Mouse (Mus musculus): Measurements from ENCODE around the gene Tjp1.
A peak's percentile ranks its signal among the peaks of the same experiment; 100 is the strongest.

Tjp1 gene

DNA sequence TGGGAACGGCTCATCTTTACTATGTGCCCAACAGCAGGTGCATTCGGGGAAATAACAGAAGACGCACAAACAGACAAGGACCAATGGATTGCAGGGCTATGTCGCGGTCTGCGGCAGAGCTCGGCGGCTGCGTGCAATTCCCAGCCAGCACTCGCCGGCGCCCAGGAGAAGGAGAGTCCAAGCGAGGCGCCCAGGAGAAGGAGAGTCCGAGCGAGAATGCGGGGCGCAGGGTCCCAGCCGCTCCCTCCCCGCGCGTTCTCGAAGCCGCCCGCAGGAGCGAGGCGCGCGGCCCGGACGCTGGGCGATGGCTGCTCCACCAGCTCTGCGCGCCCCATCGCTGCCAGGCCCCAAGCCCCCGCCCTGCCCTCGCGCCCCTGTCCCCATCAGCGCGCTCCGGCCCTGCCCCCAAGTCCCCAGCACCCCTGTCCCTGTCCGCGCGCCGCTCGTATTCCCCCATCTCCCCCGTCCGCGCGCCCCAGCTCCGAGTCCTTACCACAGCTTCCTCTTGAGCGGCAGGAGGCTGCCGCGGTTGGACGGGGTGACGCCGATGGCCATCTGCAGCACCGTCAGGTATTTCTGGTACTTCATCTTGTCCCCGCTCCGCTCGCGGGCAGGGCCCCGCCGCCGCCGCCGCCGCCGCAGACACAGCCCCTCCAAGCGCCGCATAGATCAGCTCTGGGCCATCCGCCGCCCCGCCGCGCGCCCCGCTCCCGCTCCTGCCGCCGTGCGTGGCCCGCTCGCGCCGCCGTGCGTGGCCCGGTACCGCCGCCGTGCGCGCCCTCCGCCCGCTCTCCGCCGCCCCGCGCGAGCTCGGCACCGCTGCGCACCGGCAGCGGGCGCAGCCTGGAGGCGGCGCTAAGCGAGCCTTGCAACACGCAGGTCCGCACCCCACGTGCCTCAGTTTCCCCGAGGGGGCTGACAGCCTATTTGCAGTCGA, at the start of gene Tjp1:
Tjp1 (minus strand) TSS at position 711 of the 937 bp plus-strand sequence.
- DNase-seq: peak; percentile 71 to 77

DNA sequence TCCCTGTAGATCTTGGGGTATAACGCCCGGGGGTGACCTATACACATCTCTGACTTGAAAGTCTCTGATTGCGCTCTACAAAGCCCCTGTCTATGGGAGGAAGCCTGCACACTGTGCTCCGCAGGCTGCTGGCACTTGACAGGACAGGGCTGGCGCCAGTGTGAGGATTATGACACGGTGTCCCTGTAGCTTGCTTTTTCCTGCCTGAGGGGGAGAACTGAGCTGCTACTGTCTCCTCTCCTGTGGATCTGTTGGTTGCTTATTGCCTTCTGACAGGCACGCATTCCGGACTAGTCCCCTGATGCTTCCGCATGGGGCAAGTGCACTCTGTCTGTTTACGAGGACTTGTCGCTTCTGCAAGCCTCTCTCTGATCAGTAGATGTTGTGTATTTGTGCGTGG, 49.5 kb upstream of the Tjp1 start:
- peak; percentile 82 to 90 for DNase-seq

DNA sequence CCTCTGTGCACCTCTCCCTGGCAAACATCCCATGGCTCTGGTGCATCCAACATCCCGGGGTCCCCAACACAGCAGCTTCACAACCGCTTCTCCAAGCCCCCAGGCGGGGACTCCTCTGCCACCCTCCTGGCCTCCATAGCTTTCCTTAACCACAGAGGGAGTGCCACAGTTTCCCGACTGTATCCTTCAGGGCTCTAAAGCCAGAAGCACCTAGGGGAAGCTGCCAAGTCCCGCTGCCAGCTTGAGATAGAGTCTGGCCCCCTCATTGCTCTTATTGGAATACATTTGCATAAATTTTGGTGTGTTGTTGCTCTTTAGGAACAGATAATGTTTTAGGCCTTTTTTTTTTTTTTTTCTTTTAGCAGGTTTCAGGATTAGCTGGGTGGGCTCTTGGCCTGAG, 45.1 kb upstream of the Tjp1 start:
- peak; percentile 58 to 61 for DNase-seq

DNA sequence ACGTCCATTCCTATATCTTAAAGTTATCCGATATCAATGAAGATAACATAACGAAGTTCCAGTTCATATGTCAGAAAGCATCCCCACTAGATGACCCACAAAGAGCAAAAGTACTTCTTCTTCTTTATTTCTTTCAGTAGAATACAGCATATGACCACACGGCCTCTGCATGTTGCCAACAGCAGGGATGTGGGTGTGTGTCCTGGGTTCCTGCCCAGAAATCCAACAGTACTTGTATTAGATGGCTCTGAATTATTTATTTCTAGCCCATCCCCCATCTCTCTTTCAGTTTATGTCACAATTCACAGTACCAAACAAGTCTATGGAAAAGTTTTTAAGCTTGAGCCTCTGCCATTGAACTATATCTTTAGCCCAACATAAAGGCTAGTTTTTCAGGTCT, 43.1 kb upstream of the Tjp1 start:
- DNase-seq: peak in 1 of 2 experiments; percentile 22

DNA sequence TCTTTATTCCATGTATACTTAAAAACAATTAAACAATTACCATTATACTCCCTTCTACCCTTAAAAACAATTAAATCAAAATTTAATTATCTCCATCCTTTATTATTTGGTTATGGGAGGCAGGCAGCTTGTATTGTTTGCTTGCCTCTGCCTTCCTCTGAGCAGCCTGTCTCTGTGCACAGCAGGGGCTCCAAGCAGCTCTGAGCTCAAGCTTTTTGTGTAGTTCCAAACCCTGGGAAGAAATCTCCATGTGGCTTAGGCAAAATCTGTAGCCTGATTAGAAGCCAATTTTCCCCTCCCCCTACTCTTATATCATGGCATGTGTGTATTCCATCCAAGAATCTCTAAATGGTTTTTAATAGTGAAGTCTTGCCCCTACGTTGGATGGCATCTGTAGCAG, 28.4 kb upstream of the Tjp1 start:
- DNase-seq: peak; percentile 67 to 75

DNA sequence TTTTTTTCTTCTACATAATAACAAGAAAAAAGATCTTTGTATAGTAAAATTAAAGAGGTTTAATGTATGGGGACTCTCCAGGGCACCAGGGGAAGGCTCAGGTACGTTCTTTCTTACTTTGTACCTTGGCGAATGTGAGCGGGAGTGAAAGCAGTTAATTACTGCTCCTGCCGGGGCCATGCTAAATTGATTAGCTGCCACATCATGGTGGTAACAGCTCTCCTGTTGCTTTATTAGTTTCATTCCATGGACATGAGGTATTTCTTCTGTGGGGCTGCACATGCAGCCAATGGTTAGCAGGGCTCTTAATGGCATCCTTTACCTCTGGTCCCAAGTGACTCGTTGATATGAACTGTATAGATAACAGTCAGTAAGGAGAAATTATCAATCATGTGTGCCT, 18.2 kb upstream of the Tjp1 start:
- DNase-seq: no peak

DNA sequence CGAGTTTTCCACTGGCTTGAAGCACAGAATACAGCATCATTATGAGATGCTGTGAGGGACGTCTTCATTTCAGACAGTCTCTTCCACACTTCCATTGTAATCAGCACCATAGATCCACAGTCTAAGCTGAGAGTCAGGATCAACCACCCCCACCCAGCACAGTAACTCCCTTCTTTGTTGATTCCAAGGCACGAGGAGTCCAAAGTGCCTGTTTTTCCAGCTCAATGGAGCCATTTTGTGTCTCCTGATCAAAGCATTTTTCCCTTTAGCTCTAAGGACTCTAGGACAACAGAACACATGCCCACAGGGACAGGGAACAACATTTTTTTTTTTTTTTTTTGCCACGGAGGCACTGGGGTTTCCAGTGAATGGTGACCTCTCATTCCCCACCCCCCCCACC, 5.1 kb upstream of the Tjp1 start:
- DNase-seq: no peak

DNA sequence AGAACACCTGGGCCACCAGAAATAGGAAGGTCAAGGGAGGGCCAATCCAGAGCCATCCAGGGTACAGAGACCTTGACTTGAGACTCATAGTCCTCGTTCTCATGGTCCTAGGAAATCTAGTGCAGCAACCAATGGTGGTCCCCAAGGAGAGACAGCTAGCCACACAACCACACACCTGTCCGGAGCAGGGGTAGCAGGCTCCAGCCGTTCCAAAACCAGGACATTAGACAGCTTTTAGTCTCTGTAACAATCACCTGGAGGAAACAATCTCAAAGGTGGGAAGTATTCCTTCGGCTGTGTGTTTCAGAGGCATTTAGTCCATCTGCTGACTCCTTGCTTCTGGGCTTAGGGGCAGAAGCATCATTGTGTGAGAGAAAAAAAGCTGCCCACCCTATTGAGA, 4.5 kb downstream of the Tjp1 start:
- DNase-seq: no peak

DNA sequence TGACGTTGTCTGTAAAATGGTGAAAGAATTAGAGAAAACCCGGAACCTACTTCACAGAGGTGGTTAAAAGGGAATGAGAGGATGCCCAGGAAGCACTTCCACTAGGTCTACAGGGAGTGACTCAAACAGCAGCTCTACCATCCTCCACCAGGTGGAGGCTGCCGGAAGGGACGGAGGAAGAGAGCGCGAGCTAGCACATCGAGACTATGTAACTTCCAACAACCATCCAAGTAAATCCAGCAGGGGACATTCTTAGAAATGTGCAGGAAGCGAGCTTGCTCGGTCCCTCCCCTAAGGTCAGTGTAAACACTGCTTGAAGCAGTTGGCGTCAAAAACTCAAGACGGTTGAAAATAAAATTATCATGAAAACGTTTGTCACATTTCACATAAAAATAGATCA, 5.1 kb downstream of the Tjp1 start:
- no peak for DNase-seq

DNA sequence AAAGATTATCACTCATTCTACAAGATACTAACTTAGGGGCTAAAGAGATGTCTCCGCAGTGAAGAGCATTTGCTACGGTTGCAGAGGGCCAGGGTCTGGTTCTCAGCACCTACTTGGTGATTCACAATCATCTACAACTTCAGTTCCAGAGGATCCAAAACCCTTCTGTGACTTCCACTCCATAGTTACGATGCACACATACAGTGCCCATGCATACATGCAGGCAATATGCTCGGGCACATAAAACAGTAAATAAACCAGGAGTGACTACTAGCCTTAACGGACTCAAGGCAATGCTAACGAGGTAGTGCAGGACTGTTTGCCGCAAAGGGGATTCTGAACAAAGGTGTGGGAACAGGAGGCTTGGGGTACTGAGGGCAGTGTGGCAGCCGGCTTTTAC, 7.0 kb downstream of the Tjp1 start:
- no peak for DNase-seq

DNA sequence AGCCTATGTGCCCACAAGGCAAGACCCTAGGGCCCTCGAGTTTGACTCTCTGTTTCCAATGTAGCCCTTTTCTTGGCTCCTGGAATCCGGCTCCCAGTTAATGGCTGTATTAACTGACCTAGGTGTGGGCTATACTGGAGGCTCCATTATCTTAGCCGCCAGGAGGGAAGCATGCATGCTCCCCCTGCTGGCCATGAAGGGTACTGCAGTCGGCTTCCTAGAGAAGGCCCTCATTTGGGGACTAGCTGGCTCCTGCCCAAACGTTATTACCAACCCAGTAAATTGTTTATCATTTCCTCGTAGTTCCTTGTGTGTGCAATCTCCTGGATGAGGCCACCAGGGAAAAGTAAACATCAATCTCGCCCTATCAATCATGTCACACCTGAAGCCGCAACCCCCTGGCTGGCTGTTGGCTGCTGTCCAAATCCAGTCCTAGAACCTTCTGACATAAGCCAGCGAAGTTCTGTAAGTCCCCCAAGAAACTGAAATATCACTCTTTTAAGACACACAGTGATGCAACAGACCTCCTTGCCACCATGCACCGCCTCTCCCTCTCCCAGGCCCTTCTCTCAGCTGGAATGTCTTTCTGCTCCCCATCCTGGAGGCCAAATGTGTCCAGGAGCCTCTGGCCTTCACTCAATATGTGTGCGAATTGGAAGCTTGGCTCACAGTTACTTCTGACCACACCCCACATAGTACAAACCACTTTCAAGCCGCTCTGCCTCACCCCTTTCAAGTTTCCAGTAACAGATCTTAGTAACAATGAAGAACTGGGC, 7.6 kb downstream of the Tjp1 start:
- DNase-seq: peak; percentile 83 to 89

DNA sequence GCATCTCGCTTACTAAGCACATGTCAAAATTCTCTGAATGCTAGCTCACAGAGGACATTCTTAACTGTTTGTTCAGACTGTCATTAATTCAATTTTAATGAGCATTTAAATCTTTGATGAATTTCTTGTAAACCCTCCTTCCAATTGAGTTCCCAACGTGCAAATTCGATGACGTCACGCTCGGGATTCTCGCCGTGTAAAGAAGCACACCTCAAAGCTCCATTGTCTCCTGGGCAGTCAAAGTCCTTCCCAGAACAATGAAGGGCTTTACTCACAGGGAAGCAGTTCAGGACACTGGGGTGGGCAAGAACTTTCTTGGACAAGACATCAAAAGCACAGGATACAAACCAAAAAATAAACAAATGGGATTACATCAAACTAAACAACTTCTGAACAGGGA, 10.7 kb downstream of the Tjp1 start:
- DNase-seq: no peak

DNA sequence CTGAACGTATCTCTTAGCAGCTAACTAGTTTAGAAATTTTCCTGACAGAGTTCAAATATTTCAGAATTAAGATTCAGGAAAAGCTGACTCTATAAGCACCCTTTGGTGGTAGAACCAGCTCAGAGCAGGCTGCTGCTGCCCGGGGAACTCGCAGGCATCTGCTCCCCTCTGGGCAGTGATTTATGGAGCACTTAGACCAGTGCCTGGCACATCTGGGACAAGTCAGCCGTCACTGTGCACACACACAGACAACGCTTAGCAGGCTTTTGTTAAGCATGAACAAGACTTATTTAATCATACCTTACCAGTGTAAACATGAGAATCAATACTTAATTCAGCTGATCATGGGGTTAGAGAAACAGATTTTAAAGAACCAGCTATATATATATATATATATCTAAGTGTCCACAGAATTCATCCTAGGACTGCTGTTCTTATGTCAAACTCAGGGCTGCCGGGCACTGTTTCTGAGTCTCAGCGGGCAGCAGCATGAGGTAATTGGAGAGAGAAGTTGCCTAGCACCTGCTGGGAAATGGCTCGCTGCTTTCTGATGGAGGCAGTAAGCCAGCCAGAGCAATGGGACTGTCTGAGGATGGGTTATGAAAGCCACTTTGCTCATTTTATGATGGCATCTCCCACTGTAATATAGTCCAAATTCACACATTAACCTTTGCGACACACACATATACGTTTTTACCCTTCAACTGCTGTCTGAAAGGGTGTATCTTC, 14.0 kb downstream of the Tjp1 start:
- peak; percentile 48 to 61 for DNase-seq

DNA sequence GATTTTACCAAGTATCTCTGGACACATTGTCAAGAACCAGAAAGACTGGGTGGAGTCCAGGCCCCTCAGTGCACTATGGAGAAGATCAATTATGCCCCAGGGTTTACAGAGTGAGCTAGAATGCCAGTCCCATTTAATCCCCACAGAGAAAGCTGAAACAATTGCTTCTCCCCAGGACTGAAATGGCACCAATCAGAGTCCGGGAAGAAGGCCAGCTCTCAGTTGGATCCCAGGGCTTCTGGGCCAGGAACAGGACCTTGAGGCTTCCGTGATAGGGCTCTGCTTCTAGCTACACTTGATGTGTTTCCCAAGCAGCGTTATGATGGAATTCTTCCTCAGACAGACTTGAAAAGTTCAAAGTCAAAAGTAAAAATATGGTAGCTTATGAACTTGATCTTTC, 18.2 kb downstream of the Tjp1 start:
- peak; percentile 91 to 94 for DNase-seq

DNA sequence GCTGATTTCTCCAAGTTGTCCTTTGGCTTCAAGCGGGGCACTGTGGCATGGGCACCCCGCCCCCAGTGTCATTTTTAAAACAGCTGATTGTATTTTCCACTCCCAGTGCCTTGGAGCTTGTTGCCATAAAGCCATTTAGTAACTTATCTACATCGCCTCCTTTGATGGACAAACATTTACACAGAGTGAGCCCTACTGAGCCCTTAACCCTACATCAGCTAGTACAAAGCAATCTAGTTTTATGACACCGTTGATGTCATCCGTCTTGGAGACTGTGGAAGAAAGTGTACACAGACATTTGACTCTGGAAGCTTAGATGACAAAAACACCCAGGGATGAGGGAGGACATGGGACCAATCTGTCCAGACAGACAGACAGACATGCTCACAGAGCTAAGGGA, 20.2 kb downstream of the Tjp1 start:
- DNase-seq: no peak

DNA sequence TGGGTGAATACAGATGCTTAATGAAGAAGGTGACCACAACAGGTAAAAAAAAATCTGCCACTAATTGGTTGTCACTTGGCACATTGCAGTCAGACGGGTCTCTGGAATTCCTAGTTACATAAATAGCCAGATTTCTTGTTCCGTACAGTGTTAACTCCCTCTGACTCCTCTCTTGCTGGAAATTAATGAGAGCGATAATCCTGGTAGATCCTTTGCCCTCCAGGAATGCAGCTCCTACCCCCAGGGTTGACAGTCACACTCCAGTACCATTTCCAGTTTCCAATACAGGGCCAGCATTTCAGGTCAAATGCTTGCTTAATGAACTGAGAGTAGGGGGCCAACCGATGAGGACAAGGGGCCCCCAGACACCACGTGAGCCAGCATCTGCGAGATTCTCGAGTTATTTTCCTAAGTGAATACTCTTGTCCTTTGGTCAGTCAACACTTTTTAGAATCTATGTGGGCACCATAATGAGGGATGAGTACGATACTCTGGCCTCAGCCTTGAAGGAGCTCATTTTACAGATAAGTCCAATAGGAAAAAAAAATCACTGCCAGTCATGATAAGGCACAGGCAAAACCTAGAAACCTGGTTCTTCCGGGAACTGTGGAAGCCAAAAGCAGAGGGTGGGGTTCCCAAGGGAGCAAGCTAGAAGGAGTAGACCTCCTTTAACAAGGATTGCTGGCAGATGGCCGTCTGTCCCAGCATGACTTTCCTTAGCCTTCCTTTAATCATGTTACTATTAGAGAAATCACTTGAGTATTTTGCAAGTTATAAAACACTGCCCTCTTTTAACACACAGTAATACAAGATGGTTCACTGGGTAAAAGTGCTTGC, 24.9 kb downstream of the Tjp1 start:
- no peak for DNase-seq

DNA sequence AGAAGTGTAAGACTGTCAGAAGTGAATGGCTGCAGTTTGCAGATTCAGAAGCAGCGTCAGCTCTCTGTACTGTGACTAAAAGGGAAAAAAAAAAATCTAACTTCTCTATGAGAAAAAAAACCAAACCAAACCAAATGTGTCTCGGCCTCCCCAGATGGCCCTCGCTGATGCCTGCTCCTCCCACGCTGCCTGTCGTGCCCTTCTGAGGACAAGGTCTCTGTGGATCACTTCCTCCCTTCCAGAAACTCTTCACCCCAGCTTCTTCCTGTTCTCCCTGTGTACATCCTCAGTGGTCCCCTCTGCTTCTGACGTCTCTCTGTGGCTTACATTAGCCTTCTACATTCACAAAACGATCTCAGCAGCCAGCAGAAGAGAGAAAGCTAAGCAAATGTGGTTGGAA, 26.8 kb downstream of the Tjp1 start:
- DNase-seq: no peak

DNA sequence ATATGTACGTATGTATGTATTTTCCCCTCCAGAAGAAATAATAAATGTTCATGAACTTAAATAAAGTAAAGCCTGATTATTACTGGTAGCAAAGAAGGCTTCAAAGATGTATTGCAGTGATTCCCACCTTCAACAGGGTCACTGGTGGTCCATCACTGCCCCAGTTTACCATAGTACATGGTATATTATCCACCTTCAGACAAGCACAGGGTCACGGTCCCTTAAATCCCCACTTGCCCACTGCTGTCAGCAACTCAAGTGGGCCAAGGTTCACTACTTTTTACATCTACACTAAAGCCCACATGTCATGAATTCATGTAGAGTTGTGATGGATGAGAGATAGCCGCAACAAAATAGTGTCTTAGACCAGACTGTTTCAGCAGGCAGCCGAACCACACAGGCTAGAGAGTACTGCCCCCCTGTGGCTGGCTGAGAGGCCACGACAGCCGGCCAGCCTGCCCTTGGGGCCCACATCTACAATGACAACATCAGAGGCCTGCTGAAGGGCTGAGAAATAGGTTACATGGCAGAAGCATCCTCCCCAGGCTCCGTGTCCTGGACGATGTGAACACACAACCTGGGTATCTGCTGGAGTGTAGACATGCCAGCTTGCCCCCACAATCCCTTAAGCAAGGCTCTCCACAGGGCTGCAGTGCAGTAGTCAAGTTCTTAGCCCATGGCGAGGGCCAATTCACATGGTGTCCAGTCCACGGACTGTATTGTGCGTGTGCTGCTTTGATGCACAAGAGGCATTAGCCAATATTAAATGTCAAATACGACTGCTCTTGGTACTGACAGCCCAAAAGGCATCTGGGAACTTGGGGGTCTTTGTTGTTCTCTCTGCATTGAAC, 29.6 kb downstream of the Tjp1 start:
- DNase-seq: peak; percentile 72 to 82

DNA sequence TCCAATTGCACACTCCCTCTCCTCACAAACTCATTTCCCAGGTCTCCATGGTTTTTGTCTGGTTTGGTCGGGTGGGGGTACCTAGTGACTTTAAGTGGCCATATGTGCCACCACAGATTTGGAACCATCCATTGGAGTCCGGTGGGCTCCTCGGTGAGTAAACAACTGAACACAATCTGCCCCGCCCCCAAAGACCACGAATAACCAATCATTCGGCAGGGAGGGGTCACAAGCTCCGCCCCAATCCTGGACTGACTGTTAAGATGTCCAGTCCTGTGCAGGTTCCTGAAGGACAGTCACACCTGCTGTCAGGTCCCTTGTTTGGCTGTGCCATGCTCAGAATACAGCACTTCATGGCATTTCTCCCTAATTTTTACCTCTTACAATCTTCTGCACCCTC, 37.1 kb downstream of the Tjp1 start:
- peak in 1 of 2 experiments; percentile 46 for DNase-seq

DNA sequence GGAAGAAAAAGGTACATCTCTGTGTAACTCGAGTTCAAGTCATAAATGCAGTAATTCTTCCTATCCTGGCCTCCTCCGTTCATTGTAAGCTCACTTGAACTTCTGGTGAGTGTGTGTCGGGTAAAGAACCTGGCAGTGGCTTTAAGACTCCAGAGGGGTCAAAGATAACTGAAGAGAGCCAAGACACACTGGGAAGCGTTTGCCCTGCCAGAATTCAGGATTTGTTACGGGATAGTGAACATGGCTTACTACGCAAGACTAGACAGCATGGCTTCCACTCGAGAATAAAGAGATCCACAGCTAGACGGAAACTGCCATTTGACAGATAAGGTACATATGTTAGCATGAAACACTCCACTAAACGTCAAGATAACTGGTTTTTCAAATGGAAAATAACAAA, 37.8 kb downstream of the Tjp1 start:
- DNase-seq: peak; percentile 74 to 81

DNA sequence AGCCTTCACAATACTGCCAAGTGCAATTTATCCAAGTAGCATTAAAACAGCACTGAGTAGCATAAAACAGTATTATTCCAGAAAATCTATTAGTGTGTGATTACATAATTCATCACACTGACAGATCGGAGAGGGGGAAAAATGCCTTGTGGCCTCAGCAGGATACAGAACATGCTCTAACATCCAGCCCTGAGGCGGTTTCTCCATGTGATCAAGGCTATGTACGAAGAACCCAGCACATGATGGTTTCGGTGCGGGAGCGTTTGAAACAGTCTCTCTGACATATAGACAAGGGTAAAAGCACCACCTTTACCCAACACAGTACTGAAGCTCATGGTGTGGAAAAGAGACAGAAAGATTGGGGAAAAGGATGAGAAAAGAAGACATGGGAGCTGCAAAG, 38.4 kb downstream of the Tjp1 start:
- no peak for DNase-seq

All from cerebellum, postnatal 14 days (tissue).